Mouse (Mus musculus): ENCODE results near the gene Edaradd.

DNA sequence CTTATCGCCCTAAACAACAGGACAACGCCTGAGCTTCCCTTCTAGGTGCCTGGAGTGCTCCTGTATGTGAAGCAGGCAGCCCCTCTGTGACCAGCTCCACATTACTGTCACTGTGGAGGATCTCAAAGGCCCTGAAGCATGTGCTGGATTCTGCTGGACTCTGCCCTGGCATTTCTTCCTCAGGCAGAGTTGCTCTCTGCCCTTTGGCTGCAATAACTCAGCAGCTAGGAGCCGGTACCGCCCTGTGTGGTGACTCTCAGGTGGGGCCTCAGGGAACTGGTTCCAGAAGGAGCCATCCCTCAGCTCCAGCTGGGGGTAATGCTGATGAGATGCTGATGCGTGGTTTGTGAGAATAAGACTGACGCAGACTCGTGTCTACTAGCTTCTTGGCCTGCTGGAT, 63.5 kb downstream of the Edaradd start:
- TF ChIP-seq CTCF (IDR thresholded peaks at IDR 0.05; ENCODE audit: low read depth): no peak
- TF ChIP-seq EP300 (IDR thresholded peaks at IDR 0.05; ENCODE audit: low read depth): no peak

All from heart, postnatal 0 days (tissue).